Mouse (Mus musculus) G1E (cell line): ENCODE data around the gene Prr15l.

Experiments
- CTCF ChIP-seq: IDR thresholded peaks from 2 replicates; pipeline ENCODE4 v1.5.1; 2012; ENCODE audit warnings: low read depth, low read length, inconsistent platforms, mixed read lengths
- GATA1 ChIP-seq: IDR thresholded peaks from 2 replicates; pipeline ENCODE4 v1.6.1; 2012; ENCODE audit warnings: borderline replicate concordance, low read length, inconsistent platforms, mixed read lengths
- GATA2 ChIP-seq: IDR thresholded peaks from 2 replicates; pipeline ENCODE4 v1.6.1; 2012; ENCODE audit warnings: low read depth, low read length, inconsistent platforms, borderline replicate concordance
- POLR2AphosphoS5 ChIP-seq: IDR thresholded peaks from 2 replicates; pipeline ENCODE4 v1.6.1; 2012; ENCODE audit warnings: low read depth, low read length, inconsistent platforms; ENCODE audit not compliant: insufficient replicate concordance
- TAL1 ChIP-seq: conservative IDR thresholded peaks from 2 replicates; pipeline ENCODE4 v1.6.1; 2012; ENCODE audit warnings: low read depth, low read length, inconsistent platforms, mixed read lengths

GRCm38 (mm10) chr11:96941989-96942590, 14.2 kb downstream of the Prr15l start:
- TF ChIP-seq CTCF (no peak), GATA2 (no peak), GATA1 (no peak), TAL1 (peak; percentile 38; the same call in 1 of the 2 replicates), POLR2AphosphoS5 (no peak)
